Mouse (Mus musculus): ENCODE results near the gene Zg16.

Gene Zg16

DNA sequence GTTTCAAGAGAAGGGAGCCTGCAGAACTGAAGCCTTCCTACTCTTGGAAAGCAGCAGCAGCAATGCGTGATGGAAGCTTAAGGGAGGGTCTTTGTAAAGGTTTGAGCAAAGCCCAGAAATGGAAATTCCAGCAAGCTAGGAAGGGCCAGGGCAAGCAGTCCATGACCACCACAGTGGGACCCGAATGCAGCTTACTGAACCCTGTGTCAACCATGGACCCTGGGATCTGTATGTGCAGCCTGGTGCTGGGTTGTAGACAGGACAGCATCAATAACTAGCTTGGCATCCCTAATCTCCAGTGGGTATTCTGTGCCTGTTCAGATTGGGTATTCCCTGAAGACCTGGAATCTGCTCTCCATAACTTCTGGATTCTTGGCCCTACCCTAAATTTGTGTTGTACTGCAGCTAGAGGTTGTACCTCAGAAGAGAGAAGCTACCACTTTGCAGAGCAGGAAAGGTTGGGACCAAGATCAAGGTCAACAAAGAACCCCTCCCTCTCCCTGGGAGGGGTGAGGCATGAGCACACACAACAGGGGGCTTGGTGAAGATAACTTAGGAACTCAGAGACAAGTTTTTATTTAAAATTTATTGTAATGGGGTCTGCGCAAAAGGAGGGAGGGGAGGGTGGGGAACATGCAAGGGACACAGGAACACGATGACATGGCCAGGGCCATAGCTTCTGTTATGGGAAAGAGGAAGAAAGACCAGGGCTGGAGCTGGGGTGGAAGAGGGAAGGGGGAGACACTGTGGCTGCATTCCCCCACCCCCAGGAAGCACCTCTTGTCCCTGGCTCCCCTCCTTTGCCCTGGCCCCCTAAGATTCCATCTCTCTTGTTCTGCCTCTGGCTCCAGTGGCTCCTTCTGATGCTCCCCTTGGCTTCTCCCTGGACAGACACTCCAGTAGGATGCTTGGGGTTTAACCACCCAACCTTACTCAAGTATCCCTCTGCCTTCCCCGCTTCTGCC, 65.3 kb downstream of the Zg16 start:
- DNase-seq (ENCODE audit: extremely low spot score, low read depth, low spot score), result no peak

DNA sequence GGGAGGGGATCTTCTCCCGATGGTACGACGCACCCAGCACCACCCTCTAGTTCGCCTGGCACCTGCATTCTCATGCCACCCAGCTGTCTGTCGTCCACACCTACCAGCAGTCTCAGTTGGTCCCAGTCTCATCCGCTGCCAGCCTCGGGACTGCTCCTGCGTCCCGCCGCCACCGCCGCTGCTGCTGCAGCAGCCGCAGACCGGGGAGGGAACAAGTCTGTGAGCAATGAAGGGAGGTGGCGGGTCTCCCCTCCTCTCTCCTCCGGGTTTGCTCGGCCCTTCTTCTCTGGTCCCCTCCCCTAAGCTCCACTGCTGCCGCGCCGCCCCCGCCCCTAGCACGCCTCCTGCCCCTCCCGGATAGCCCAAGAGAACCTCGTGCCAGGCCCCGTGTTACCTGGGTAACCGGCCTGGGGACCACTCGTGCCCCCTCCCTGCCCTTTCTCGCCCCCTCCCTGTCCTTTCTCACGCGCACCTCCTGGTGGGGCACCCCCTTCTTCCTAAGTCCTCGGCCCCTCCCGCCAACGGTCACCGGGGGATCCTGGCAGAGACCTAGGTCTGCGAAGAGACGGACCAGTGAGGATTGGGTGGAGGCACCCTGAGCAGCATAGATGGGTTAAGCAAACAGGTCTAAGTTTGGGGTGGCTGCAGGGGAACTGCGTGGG, 66.1 kb downstream of the Zg16 start, which contains the start of the genes Gm42742 and Prrt2:
TSS of gene Gm42742 (minus strand) at position 197 of the 662 bp plus-strand sequence.
TSS of gene Prrt2 (minus strand) at position 311 of the 662 bp plus-strand sequence.
- DNase-seq (ENCODE audit: extremely low spot score, low read depth, low spot score), result no peak

DNA sequence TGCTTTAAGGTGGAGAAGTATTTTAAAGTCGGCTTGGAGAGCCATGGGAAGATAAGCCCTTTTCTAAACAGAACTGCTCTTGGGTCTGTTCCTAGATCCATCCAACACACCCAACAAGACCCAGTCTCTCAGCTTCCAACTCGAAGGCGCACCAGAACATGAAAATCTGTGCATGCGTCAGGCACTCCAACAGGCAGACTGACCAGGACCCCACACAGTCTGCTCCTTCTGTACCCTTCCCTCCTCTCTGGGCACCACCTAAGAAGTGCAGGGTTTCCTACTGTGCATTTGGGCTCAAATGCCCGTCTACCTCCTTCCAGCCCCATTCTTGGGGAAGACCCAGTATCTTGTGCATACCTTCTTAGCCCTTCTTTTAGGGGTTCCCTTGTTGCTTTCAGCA, 66.6 kb downstream of the Zg16 start:
- no peak for DNase-seq (ENCODE audit: extremely low spot score, low read depth, low spot score)

DNA sequence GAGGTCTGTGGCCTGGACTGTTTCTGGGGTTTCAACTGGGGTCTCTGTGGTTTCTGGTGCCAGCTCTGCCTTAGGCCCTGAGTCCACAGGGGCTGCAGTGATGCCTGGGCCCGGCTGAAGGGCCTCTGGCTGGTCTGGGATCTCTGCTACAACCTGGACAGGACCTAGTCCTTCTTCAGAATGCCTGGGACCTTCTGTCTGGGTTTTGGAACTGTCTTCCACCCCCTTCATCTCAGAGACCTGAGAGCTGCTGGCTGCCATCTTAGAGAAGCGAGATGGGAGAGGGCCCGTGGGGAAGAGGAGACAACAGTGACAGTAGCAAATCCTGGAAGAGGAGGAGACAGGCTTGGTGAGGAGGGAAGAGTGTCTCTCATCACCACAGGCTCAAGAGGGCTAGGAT, 67.1 kb downstream of the Zg16 start:
- no peak for DNase-seq (ENCODE audit: extremely low spot score, low read depth, low spot score)

DNA sequence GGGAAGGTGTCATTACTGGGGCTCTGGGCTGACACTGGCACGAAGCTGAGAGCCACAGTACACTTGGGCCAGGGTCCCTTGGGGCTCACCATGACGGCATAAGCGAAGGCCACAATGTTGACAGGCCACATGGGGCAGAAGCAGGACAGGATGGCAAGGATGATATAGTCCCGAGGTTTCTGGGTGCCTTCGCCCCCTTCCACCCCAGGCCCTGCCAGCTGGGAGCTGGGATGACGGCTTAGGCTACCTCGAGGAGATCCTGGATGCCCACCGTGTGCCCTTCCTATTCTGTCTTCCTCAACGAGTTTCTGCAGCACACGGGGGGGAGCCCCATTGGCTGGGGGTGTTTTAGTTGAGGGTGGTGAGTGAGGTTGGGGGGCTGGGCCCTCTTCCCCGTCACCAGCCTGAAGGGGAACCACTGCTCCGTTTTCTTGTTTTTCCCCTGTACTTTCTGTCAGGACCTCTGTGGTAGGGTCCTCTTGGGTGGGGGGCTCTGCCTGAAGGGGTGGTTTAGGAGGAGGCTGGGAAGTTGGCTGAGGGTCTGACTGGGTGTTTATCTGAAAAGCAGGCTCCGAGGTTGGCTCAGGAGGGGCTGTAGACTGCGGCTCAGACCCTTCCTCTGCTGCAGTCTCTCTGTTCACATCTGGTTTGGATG, 67.7 kb downstream of the Zg16 start:
- no peak for DNase-seq (ENCODE audit: extremely low spot score, low read depth, low spot score)

DNA sequence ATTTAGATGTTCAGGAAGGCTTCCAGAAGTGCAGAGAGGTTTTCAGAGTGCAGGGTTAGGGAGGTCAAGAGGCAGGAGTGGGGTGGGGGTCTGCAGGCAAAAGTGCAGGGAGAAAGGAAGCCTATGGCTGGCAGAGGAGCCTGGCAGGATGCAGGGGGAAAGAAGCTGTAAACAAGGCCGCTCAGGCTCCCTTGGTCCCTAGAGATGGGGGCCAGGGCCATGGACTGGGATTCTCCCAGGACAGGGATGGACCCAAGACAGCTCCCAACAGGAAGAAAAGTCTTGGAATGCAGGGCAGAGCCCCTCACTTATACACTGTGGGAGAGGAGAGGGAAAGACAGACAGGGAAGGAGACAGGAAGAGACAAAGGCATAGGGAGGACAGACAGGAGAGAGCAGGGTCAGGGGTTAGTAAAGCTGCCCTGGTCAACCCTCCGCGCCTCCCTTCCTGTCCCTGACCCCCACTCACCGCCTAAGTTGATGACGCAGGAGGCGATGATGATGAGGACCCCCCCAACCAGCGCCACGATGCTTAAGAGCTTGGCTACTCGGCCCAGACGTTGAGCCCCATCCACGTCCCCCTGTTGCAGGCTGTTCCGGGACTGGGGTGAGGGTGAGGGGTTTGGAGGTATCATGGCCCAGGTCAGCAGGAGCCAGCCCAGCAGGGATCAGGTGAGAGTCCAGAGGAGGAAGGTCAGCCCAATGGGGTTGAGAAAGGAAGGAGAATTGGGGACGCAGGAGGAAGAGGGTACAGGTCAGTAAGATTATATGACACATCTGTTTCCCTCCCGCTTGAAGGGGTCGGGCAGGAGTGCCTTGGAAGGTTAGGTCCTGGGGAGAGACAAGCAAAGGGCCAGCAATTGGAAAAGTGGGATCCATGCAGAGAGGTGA, 68.5 kb downstream of the Zg16 start:
- DNase-seq (ENCODE audit: extremely low spot score, low read depth, low spot score), result no peak

DNA sequence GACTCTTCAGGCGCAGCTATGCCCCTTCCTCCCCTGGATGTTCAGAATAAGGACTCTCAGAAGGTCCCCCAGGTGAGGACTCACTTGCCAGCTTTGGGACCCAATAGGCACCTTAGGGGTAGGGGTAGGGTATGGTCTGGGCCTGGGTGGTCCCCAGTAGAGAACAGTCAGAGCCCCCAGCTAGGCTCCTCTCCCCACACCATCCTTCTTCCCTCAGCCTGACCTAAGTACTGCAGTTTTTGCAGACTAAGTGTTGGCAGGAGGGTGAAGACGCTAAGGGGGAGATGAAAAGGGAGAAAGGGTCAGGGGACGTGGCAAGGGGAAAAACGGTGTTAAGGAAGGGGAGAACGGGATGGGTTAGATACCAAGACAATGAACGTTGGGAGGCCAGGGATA, 69.2 kb downstream of the Zg16 start:
- DNase-seq (ENCODE audit: extremely low spot score, low read depth, low spot score), result no peak

DNA sequence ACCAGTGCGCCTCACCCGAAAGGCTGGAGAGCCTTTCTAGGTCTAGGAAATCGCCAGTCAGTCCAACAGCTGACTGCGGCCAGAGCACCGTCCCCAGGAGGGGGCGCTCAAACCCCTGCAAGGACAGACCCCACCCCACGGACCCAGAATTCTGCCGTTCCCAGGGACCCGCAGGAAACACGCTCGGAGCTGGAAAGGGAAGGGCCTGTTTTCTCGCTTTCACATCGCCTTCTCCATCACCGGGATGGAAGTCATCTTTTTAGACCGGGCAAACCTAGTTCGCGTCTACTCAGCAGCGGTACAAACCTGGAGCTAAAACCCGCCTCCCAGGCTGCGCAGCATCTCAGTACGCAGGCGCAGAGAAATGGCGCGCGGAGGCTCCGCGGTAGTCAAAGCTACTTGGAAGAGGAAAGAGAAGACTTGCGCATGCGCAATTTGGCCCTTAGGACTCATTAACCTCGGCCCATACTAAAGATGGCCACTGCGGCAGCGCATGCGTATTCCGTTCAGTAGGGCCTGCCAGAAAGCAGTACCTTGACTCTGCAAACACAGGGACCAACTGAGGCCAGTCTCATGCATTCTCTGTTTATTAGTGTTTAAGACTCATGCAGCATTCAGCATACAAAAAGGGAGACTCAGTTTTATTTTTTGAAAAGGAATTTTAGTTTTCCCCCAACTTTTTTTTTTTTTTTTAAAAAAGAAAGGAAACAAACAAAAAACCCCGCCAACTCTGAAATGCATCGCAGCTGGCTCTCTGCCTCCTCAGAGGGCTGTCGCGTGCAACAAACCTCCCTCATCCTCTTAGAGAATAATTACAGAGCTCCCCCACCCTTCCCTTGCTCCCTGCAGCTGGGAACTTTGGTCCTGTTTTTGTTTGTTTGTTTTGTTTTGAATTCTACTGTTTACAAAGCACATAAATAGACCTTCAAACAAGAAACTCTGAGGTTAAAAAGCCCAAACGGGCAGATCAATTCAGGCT, 69.9 kb downstream of the Zg16 start, which contains the start of gene Pagr1a:
TSS of gene Pagr1a (minus strand) at position 382 of the 979 bp plus-strand sequence.
- DNase-seq (ENCODE audit: extremely low spot score, low read depth, low spot score), result peak; percentile 100

DNA sequence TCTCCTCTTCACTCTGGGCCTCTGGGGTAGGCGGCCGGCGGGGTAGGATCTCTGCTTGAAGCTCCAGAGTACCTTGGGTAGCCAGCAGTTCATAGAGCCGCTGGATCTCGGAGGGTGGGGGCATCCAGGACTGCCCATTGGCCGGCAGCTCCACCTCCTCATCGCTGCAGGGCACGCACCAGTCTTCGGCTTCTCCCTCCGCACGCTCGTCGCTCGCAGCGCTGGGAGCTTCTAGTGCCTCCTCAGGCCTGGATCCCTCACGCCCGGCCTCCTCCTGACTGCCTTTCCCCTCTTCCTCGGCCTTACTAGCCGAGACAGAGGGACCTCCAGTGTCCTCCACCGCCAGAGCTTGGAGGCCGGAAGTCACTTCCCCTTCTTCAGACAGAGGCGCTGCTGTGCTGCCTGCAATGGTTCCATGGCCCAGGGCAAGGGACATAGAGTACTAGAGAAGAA, 70.6 kb downstream of the Zg16 start:
- no peak for DNase-seq (ENCODE audit: extremely low spot score, low read depth, low spot score)

DNA sequence TGATC, 70.8 kb downstream of the Zg16 start, which contains the start of gene Pagr1b:
TSS of gene Pagr1b (minus strand) at position 4 of the 5 bp plus-strand sequence.
- no peak for DNase-seq (ENCODE audit: extremely low spot score, low read depth, low spot score)

DNA sequence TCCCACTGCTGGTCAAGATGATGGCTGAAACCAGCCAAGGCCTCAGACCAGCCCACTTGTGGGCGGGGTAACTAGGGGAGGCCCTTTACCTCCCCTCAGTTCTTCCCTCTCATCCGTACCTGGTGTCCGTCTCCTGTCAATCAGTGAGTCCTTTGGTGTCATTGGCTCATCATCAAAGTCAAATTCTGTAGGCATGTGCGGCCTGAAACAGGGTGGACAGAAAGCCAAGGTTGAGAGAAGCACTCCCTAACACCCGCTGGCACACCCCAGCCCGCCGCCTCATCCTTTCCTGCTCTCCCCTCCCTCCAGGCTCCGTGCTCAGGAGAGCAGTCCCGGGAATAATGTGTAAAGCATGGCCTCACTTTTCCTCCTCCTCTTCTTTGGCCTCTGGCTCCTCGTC, 71.0 kb downstream of the Zg16 start:
- DNase-seq (ENCODE audit: extremely low spot score, low read depth, low spot score), result no peak

DNA sequence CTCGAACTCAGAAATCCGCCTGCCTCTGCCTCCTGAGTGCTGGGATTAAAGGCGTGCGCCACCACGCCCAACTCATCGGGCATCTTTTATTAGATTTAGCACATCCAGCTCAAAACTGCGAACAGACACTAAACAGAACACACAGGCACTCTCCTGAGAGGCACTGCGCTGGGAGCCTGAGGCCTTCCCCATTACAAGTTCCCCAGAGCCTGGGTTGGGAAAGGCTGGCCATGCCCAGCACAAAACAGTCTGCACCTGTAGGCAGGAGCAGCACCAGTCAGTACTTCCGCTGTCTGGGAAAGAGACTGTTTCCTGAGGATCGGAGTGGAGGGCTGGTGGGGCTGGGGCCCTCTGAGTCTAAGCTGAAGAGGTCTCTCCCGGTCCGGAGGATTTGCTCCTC, 72.1 kb downstream of the Zg16 start:
- no peak for DNase-seq (ENCODE audit: extremely low spot score, low read depth, low spot score)

DNA sequence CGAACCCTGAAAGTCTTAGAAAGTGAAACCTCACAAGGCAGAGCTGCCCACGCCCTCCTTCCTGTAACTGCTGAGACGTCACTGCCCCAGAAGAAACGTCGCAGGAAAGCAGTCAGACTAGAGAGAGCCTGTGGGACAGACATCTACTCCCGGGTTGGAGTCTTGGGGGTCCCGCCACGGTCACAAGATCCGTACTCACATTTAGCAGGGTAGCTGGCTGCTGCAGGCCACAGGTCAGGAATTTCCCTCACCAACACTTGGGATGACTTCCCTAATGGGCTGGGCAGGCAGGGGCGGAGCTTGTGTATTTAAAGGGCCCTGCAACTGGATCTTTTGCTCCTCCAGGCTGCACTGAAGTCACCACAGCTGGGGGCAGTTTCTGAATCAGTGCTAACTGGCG, 72.8 kb downstream of the Zg16 start, which contains the start of gene Mvp:
TSS of gene Mvp (minus strand) at position 302 of the 400 bp plus-strand sequence.
- no peak for DNase-seq (ENCODE audit: extremely low spot score, low read depth, low spot score)

DNA sequence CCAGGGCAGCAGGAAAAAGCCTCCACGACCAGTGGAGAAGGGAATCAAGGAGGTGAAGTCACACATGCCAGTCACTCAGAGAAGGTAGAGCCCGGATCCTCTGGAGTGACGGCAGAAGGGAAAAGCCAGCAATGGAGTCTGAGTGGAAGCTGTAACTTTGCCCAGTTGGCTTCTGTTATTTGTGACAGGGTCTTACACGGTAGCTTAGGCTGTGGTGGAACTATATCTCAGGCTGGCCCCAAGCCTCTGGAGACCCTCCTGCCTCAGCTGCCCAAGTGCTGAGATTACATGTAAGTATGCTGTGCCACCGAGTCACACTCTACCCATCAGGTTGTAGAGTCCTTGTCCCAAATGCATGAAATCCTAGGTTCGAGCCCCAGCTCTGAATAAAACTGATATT, 73.7 kb downstream of the Zg16 start:
- no peak for DNase-seq (ENCODE audit: extremely low spot score, low read depth, low spot score)

DNA sequence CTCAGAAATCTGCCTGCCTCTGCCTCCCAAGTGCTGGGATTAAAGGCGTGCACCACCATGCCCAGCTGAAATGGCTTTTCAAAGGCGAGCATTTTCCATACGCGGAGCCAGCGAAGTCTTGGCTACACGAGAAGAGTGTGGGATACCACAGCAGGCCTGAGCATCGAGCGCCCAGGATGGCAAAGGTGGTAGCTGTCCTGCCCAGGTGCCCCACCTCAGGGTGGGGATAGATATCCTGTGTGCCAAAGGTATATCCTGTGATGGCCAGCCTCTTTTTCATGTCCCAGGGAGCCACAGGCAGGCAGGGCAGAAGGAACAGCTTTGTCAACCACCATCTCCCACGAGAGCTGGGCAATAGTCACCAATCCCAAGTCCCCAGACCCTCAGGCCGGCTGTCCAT, 74.3 kb downstream of the Zg16 start:
- DNase-seq (ENCODE audit: extremely low spot score, low read depth, low spot score), result no peak

DNA sequence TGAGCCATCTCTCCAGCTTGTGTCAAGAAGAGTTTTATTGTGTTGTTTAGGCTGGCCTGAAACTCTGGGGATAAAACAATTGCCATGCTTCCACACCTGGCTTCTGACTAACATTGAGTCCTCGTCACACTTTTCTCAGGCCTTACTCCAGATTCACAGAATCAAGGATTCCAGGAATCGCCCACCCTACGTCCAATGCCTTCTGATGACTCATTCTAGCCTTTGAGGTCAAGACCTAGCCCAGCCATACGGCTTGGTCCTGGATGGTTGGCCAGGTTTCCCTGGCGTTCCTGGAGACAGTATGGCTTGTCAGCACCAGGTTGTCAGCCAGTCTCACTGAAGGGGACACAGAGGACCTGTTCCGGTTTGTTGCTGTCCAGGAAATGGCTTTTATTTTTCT, 74.8 kb downstream of the Zg16 start:
- DNase-seq (ENCODE audit: extremely low spot score, low read depth, low spot score), result no peak

DNA sequence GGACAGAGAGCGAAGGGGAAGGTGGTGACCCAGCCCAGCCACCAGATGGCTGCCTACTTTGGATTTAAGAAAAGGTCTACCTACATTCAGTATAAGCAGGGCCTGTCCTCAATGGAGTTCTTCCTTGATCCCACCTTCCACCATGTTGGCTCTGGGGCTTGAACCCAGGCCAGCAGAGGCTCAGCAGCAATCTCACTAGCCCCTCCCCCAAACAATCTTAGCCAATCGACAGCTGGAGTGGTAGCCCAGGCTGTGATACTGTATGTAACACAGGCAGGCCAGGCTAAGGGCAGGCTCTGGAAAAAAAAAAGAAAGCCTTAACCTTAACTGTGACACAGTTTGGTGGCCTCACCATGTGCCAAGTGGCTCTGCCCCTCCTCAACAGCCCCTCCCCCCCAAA, 75.4 kb downstream of the Zg16 start:
- DNase-seq (ENCODE audit: extremely low spot score, low read depth, low spot score), result no peak

DNA sequence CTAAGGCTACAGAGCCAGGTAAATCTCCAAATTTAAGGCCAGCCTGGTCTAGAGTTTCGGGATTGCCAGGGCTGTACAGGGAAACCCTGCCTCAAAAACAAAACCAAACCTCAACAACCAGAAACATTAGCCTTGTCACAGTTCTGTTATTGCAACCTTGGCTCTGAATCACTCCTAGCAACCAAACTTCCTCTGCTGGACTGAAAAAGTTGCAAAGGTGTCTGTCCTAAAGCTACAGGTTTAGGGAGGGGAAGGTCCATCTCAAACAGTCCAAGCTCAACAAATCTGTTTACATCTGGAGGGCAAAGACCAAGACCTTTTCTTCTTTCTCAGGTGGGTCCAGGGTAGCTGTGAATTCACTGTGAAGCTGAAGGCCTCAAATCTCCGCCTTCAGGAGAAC, 76.1 kb downstream of the Zg16 start:
- no peak for DNase-seq (ENCODE audit: extremely low spot score, low read depth, low spot score)

DNA sequence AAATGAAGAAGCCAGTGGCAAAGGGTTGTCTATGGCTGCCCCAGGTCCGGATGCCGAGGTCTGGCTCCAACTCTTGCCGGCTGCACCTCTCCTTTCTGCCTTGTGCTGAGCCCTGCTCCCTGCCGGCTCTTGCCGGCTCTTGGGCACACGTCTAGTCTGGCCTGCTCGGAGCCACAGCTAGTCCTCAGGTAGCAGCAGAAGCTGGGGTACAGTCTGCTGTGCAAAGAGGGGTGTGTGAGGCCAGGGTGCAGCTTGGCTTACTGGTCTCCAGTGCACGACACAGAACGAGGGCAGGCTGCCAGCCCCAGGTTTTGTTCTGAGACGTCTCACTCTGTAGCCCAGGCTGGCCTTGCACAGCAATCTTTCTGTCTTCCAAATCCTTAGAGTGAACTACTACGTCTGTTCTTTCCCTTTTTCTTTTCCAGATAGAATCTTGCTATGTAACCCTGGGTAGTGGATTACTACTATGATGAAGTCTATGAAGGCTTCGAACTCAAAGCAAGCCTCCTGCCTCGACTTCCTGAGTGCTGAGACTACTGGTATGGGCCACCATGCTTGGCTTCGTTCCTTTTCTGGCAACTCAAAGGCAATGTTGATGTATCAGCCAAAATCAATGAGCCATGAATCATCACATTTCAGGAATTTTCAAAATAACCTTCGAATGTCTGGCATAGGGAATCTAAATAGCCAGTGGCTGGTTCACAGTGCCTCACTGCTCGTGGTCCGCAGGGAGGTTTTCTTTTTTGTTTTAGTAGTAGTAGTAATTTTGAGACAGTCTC, 77.6 kb downstream of the Zg16 start:
- no peak for DNase-seq (ENCODE audit: extremely low spot score, low read depth, low spot score)

Data from hindlimb bud, embryonic 11.5 days (tissue).